Mouse (Mus musculus) layer of hippocampus, adult 11-12 months (tissue): ENCODE measurements around the gene Hist1h4h.
"Not testable (repeated sequence)": the region's sequence is repeated elsewhere in the genome, so short reads cannot be mapped to it uniquely, and the experiment has no call there.

Source experiments
- DNase-seq: peaks from one replicate; pipeline ENCODE4 v3.0.0; 2022; ENCODE audit warnings: low spot score

The Hist1h4h gene

DNA sequence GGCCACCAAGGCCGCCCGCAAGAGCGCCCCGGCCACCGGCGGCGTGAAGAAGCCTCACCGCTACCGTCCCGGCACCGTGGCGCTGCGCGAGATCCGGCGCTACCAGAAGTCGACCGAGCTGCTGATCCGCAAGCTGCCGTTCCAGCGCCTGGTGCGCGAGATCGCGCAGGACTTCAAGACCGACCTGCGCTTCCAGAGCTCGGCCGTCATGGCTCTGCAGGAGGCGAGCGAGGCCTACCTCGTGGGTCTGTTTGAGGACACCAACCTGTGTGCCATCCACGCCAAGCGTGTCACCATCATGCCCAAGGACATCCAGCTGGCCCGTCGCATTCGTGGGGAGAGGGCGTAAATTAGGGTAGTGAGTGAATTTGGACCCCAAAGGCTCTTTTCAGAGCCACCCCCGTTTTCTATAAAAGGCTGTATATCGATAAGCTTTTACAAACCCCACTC is 45.0 kb downstream of the Hist1h4h start:
- DNase-seq = not testable (repeated sequence)

DNA sequence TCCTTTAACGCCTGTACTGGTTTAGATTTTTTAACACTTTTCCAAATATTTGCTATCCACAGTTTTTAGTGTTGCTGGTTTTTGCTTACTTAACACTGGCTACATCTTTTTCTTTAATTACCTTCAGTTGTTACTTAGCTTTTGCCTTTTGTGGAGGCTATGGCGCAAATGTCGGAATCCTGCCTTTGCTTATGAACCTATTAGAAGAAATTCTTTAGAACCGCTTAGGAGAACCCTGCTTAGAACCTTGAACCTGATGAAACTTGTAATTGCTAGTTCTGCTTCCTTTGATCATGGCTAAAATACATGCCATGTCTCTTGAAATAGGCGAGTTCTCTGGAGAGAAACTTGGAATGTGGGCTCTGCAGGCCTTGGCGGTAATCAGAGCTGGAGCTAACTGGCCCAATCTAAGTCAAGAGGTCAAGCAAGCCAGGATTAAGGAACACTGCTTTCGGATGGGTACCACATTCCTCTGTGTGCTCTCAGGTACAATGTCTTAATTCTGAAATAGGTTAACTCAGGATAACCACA is 45.6 kb downstream of the Hist1h4h start:
- DNase-seq = no peak

DNA sequence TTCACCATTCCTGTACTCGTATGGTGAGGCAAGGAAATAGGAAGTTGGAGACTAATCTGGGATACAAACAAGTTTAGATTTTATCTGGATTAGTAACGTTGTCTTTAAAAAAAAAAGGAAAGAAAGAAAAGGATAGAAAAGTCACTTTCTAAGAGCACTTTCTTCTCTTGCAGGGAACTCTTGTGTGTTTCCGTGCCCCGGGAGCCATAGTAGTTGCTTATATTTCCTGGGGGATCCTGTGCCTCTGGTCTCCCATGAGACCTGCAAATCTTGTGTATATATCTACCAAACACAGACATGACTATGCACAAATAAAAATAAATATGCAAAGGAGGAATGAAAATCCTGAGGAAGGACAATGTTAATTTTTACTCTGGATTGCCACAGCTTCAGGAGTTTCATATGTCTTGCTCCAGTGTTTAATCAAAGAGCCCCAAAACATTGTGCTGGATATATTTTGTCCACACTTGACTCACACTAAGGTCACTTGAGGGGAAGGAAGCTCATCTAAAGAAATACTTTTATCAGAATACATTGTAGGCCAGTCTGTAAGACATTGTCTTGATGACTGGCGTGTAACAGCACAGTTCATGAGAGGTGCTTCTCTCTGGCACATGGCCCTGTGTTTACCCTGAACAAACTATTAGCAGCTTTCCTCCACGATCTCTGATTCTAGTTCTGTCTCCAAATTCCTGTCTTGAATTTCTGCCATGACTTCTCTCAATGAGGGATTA is 46.2 kb downstream of the Hist1h4h start:
- no peak for DNase-seq

DNA sequence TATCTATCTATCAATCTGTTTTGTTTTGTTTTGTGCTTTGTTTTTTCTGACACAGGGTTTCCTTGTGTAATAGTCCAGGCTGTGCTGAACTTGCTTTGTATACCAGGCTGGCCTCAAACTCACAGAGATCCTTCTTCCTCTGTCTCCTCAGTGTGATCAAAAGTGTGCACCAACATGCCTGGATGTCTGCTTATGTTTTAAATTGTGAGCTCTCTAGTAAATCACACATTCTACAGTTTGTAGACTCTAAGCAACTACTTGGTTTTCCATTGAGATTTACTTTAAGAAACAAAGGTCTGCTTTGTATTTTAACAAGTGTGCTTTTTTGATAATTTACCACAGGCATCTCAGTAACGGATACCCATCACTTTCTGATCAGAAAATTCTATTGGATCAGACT is 47.0 kb downstream of the Hist1h4h start:
- DNase-seq = no peak
